Mouse (Mus musculus) lung, postnatal 36 days (tissue): ENCODE measurements around the gene Ap1m1.

Source experiments
- DNase-seq: peaks from one replicate; pipeline ENCODE4 v3.0.0; 2022; ENCODE audit warnings: mixed read lengths

Gene Ap1m1

GRCm38 (mm10) chr8:72239499-72240402 is at the start of gene Ap1m1:
Gene Ap1m1 (plus strand): TSS chr8:72240018.
- DNase-seq = peak; percentile 99

- DNase-seq = no peak
These were observed 49.6 kb upstream of the Ap1m1 start for GRCm38 (mm10) chr8:72190215-72190539.

GRCm38 (mm10) chr8:72192065-72192464 is 47.8 kb upstream of the Ap1m1 start:
- no peak for DNase-seq

GRCm38 (mm10) chr8:72197997-72198396 is 41.8 kb upstream of the Ap1m1 start:
- DNase-seq = no peak

GRCm38 (mm10) chr8:72208582-72208981 is 31.2 kb upstream of the Ap1m1 start:
- no peak for DNase-seq

- no peak for DNase-seq
These were observed 29.6 kb upstream of the Ap1m1 start for GRCm38 (mm10) chr8:72210222-72210621.

GRCm38 (mm10) chr8:72210710-72211109 is 29.1 kb upstream of the Ap1m1 start:
- no peak for DNase-seq

- DNase-seq = no peak
These were observed 28.0 kb upstream of the Ap1m1 start for GRCm38 (mm10) chr8:72211846-72212245.

- DNase-seq = no peak
These were observed 27.1 kb upstream of the Ap1m1 start, which contains the start of gene Cib3 for GRCm38 (mm10) chr8:72212751-72213150. Gene Cib3 (minus strand): TSS chr8:72212837.

GRCm38 (mm10) chr8:72213536-72213935 is 26.3 kb upstream of the Ap1m1 start, which contains the start of gene Gm11034:
Gene Gm11034 (minus strand): TSS chr8:72213636.
- DNase-seq = no peak

GRCm38 (mm10) chr8:72215060-72215459 is 24.8 kb upstream of the Ap1m1 start:
- peak; percentile 66 for DNase-seq

- DNase-seq = peak; percentile 71
These were observed 23.9 kb upstream of the Ap1m1 start for GRCm38 (mm10) chr8:72215871-72216270.

GRCm38 (mm10) chr8:72218781-72219540 is 20.9 kb upstream of the Ap1m1 start:
- no peak for DNase-seq

GRCm38 (mm10) chr8:72219541-72220363 is 20.1 kb upstream of the Ap1m1 start, which contains the start of gene Fam32a:
Gene Fam32a (plus strand): TSS chr8:72219730.
- DNase-seq = peak; percentile 97

- DNase-seq = no peak
These were observed 19.1 kb upstream of the Ap1m1 start for GRCm38 (mm10) chr8:72220758-72221157.

- no peak for DNase-seq
These were observed 17.2 kb upstream of the Ap1m1 start for GRCm38 (mm10) chr8:72222656-72223055.

- DNase-seq = no peak
These were observed 565 bp downstream of the Ap1m1 start for GRCm38 (mm10) chr8:72240403-72240763.

GRCm38 (mm10) chr8:72240951-72241350 is 1.1 kb downstream of the Ap1m1 start:
- peak; percentile 15 for DNase-seq

GRCm38 (mm10) chr8:72242226-72242625 is 2.4 kb downstream of the Ap1m1 start:
- DNase-seq = no peak

- DNase-seq = peak; percentile 30
These were observed 4.8 kb downstream of the Ap1m1 start for GRCm38 (mm10) chr8:72244610-72245009.

GRCm38 (mm10) chr8:72257171-72257901 is 17.5 kb downstream of the Ap1m1 start:
- peak; percentile 70 for DNase-seq

GRCm38 (mm10) chr8:72257902-72258238 is 18.1 kb downstream of the Ap1m1 start:
- no peak for DNase-seq
